Mouse (Mus musculus) gastrocnemius, postnatal 14 days (tissue): ENCODE measurements around the gene Tmtc4. TPM values are rescaled to one million over a fixed set of nuclear protein-coding genes. Genes with fewer than 3 reads are reported as not detected.
A peak's percentile ranks its signal among the peaks of the same experiment; 100 is the strongest.

Source experiments
- DNase-seq: peaks from one replicate; pipeline ENCODE4 v3.0.0; 2021; ENCODE audit warnings: mixed read lengths
- intact Hi-C: fragments of 180-260 bp; cut with DNase I; formaldehyde crosslinking; loops from one replicate; pipeline ENCODE4 v1.15.1; 2025; ENCODE audit warnings: low total_unique reads
- total RNA-seq, 2 experiments: library from RNA; stranded (reverse); gene quantifications; 2 replicates each; pipeline ENCODE4 v1.2.3; 2021

Tmtc4 gene
- total RNA-seq, 2 experiments from 2014 or later, result 5.7 to 6.7 TPM

DNA sequence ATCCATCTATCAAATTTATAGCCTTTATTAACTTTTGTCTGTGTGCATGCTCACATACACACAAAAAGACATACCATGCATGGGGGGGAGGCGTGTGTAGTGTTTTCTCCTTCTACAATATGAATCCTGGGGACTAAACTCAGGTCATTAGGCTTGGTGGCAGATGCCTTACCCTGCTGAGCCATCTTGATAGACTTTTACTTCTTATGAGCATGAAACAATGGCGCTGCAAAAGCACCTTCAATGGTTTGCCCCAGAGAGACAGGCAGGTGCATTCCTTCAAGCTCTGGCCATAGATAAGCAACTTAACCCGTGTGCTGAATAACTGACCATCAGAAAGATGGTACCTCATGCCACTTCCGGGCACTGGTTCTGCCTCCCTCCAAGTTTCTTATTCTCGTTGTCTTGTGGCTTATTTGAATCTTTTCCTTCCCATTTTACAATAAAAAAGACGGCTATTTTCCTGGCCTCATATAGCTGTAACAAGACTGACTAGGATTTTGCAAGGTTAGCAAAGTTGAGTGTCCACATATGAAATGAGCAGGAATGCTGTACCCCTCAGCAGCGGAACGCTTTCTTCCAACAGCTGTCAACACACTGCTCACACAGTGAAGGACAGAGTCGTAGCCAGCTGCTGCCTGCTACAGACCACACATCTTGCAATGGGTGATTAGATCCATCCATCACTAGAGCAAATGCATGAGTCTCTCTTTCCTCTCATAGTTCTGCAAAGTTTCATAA, 6.6 kb downstream of the Tmtc4 start:
- DNase-seq, result no peak
- intact Hi-C loops, result no loop called here

DNA sequence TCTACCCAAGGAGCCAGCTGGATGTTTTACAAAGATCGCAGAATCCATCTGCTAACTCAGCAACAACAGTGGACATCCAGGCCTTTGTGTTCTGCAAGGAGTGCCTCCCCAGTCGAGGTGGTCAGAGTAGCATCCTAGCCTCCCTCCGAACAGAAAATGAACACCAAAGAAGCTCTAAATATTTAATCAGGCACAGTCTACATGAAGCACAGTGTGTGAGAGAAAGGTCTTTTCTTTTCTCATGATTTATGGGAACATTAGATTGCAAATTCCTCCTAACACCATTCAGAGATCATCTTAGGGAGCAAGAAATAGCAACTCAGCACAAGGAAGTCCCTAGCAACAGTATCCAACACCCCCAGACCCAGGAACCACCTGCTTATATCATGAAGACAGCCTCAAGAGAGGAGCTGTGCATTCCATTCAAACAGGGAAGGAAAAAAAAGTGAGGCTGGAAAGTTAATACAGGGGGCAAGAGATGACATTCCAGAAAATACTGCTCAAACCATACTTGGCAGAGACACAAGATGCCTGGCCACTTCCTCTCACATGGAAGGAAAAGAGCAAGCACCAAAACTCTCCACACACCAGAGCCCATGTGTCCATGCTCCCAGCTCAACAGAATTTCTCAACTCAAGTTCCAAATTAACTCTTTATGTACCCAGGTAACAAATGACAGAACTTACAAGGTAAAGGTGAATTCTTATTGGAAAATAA, 8.8 kb downstream of the Tmtc4 start:
- intact Hi-C loops, result no loop called here
- no peak for DNase-seq

DNA sequence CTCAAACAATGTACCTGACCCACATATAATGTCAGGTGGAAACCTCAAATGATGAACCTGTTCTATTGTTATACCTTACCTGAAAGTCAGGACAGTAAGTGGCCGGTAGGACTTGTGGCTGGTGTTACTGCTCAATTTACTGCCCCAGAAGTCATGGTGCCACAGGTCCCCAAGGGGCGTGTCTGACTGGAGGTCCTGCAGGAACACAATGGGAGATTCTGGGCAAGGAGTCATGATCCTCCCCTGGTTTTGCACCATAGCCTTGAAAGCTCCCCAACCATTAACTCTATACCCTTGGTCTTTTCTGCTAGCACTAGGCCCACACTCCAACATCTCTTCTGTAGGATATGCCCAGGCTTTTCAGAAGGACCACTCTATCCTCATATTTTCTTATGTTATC, 10.7 kb downstream of the Tmtc4 start:
- intact Hi-C loops, result no loop called here
- DNase-seq, result no peak

DNA sequence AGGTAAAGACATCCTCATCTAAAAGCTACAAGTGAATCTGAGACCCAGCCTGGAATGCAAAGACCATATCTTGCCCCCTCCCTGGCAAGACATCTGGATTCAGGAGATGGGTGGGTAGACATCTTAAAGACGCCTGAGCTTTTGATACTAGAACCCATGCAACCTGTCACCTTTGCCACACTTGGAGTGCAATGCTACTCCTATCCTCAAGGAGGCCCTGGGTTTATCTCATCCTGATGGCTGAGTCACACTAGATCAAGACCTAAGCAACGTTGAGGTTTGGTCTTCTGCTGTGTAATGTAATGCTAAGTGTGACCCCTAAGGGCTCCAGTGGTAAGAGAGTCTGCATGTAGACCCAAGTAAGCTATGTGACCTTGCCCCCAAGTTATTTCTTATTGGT, 15.8 kb downstream of the Tmtc4 start:
- no peak for DNase-seq
- intact Hi-C loops, result no loop called here

DNA sequence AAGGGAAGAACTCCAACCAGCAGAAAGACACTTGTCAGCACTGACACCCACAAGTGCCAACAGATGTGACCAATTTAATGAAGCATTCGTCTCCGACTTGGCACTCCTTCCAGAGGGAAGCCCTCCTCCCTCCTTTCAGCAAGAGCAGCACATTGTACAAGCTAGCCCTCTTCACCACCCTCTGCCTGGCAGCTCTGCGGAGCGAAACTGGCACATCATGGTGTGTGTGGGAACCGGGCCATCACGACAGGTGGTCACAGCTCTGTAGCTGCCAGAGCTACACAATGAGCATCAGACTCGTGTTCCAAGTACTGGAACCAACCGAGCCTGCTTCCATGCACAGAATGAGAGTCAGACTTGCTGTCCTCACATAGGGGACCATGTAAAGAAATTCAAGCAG, 25.9 kb downstream of the Tmtc4 start:
- intact Hi-C loops, result loop anchor here (10.0 kb wide), 2 partner anchors 277 to 357 kb away; no protein-coding TSS in a partner anchor
- peak; percentile 59 for DNase-seq

DNA sequence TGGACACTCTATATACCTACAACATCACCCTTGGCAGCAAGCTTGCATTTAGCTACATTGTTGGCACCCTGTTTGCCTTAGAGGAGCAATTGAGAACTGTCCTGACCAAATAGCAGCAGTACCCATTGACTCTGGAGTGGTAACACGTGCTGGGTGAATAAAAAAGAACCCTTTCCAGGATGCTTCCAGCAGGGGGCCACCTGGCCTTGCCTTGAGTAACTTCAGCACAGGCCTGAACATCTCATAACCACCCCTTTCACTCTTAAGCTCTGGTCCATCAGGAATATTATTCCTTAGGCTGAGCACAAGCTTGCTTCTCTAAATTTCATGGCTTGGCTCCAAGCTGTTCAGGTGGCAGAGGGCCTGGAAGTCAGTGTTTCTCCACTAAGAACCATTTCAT, 30.5 kb downstream of the Tmtc4 start:
- peak; percentile 20 for DNase-seq
- intact Hi-C loops, result loop anchor here (10.0 kb wide), 2 partner anchors 281 to 361 kb away; no protein-coding TSS in a partner anchor

DNA sequence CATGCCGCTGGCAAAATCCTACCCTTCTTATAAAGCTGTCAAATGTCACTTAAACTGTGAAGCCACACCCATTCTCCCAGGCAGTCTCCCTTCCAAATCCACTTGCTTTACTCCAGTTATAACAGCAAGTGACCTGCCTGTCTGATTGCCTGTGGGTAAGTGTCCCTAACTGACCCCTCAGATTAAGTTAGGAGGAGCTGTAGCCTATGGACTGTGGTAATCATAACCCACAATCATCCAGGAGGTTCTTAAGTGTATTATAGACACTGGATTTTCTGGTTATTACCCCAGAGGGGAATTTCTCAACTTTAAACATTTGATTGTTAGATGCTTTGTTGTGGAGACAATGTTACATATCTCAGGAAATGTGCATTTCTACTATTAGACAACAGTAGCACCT, 31.3 kb downstream of the Tmtc4 start:
- no peak for DNase-seq
- intact Hi-C loops, result loop anchor here (10.0 kb wide), 2 partner anchors 282 to 362 kb away; no protein-coding TSS in a partner anchor

DNA sequence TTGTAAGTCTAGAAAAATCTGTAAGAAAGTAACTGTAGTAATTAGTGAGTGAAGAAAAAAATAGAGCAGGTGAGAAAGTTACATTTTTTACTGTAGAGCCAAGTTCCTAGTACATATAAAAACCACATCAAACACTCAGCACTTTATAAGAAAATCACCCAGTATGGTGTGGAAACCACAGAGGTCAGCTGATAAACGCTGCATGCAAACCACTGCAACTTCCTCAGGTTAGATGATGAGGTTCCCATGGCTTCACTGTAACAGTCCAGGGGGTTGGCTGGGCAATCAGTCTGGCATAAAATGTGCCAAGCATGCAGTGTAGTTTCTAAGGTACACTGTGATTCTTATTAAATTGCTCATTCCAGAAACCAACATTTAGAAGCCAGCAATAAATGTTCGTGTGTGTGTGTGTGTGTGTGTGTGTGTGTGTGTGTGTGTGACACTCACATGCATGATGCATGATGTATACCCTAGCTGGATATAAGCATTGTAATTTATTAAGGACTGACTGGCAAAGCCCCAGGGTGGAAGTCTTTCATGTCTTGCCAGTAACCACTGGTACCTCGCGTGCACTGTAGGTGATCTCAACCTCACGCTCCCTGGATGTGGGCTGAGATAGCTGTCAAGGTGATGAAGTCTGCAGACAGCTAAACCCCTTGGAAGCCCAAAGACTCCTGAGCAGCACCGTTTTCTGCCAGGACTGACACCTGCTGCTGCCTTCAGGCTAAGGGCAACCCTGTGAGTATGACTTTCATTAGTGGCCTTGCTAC, 32.0 kb downstream of the Tmtc4 start:
- DNase-seq, result no peak
- intact Hi-C loops, result loop anchor here (10.0 kb wide), 2 partner anchors 283 to 363 kb away; no protein-coding TSS in a partner anchor

DNA sequence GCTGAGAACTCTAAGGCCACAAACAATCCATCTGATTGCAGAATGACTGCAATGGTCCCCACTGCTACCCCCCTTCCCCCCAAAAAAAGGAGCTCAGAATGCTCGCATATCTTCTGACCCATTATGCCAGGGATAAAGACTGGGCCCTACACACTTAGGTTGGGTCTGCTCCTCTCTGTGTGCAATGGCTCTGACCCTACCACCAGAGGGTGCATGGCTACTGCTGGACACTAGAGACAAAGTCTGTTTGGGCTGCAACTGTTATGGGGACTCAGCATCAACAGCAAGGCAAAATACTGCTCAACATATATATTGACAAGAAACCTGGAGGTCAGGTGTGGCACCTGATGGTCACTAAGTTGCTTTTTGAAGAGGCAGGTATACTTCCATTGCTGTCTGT, 32.9 kb downstream of the Tmtc4 start:
- intact Hi-C loops, result loop anchor here (10.0 kb wide), 2 partner anchors 284 to 364 kb away; no protein-coding TSS in a partner anchor
- no peak for DNase-seq

DNA sequence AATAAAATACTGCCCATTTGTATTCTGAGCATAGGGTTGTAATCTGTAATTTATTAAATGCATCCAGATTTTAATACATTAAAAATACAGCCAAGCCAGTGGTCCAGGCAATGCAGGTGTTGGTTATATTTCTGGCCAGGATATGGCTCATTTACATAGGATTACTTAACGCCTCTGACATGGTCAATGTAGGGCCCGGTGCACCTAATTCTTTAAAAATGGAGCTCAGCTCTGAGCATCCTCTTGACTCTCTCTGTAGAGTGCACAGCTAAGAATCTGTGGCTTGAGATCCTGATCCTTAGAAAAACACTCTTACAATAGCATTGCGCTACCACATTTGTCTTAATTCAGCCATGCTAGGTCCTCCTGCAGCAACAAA, 40.4 kb downstream of the Tmtc4 start:
- no peak for DNase-seq
- intact Hi-C loops, result no loop called here

DNA sequence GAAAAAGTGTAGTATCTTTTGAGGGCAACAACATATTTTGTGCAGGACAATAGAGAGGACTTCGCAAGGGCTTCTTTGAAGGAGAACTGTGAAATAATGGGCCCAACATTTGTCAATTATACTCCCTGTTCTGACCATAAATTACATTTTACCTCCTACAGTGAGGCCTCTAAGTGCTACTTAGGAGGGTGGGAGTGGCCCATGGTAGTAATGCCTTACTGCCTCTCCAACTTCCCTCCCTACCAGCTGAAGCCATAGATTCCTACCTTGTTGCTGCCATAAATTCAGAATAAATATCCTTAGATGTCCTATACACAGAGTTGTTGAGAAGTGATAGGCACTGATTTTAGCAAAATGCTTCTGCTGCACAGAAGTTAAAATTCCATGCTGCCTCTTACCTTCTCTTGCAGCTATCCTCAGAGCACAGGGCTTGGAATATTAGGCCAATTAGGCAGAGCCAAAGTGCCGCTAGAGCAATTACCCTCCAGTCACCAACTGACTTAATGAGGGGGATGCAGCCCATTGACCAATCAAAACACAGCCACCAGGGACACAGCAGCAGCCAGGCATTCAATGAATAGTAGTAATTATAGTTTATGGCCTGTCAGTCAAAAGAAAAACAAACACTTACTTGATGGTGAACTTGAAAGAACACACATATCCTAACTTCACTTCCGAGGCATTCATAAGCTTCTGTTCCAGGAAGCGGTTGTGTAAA, 40.9 kb downstream of the Tmtc4 start:
- intact Hi-C loops, result no loop called here
- no peak for DNase-seq

DNA sequence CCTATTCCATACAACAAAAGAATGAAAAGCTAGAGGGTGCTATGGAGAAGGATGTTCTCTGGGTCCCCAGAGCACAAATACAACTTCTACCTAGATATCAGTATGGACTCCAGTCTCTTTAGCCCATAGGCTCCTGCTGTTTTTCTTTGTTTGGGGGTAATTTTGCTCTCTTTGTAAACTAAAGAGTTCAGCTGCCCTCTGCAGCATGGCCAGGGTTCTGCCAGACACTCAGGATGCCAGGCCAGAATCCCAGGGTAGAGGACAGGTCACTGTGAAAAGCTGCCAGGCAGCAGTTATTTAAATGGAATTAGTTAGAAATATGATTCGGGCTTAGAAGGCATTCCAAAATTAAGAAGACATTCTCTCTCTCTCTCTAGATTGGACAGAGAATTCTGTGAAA, 47.4 kb downstream of the Tmtc4 start:
- no peak for DNase-seq
- intact Hi-C loops, result no loop called here

DNA sequence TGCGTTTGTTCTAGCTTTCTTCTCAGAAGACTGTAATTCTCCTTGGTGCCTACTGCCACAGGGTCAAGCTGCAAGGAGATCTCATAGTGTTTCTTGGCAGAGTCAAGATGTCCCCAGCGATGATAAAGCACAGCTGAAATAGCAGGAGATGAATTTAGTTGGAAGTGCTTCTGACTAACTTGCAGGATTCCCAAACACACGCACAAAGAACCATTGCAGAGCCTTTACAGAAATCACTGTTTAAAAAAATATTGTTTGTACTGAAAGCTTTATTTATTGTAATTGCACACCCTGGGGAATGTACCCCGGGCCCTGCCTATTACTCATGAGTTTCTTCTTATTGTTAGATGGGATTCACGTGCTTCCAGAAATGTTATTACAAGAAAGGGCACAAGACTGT, 63.8 kb downstream of the Tmtc4 start:
- intact Hi-C loops, result no loop called here
- no peak for DNase-seq

DNA sequence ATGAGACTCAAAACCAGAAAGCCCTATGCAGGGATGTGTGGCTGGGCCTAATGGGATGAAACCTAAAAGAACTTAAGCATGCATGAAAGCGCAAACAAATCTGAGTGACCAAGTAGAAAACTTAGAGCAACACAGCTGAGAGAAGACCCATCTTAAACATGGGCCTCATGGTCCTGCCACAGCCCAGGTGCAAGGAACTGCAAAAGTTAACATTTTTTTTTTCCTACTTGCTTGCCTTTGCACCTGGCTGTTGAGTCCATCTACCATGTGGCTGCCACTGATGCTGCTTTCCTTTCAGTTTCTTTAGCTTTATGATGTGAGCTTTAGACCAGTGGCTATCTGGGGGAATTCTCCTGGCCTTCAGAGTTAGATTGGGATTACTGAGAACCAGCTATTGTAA, 66.2 kb downstream of the Tmtc4 start:
- intact Hi-C loops, result no loop called here
- DNase-seq, result no peak

DNA sequence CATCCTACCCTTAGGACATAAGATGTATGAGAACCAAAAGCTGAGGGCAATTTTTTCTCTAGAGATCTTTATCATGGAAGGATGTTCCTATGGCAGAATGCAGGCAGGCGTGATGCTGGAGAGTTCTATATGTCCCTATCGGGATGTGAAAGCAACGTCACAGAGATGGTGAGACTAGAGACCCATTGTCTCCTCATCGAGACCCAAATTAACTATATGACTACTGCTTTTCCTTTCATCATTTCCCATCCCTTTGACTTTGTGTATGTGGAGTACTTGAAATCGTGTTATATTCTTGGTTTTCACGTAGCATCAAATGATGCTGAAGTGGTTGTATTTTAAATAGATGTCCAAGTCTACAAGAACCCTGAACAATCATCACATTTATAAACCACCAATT, 70.2 kb downstream of the Tmtc4 start, which contains the start of gene Ggact:
Gene Ggact, minus strand, starts transcription at position 101 of the 400 bp plus-strand sequence.
- intact Hi-C loops, result no loop called here
- no peak for DNase-seq

DNA sequence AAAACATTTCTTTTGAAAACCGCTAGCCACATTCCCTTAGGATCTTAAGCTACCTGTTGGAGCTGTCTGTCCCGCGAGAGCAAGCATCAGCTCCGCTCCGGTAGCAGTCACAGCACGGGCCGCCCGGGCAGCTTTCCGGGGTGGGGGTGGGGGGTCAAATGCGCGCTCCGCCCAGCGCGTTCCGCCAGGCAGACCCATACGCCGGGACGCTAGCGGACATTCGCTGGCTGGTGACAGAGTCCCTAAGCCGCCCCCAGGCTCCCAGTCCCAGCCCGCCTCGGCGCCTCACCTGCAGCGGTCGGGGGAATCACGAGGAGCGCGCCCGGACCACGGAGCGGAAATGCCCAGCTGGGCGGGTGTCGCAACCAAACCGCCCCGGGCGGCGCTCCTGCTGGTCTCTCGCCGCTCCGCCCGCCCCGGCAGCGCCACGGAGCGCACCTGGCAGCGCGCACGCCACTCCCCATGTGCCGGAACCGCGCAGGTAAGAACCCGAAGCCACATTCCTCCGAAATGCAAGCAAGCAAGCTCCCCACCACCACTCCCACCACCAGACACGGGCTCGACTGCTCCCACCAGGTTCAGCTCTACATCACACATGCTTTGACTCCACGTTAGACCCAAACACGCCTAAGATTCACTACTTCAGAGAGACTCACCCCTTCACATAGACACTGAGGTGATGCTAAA, 70.9 kb downstream of the Tmtc4 start:
- DNase-seq, result peak; percentile 56
- intact Hi-C loops, result no loop called here

DNA sequence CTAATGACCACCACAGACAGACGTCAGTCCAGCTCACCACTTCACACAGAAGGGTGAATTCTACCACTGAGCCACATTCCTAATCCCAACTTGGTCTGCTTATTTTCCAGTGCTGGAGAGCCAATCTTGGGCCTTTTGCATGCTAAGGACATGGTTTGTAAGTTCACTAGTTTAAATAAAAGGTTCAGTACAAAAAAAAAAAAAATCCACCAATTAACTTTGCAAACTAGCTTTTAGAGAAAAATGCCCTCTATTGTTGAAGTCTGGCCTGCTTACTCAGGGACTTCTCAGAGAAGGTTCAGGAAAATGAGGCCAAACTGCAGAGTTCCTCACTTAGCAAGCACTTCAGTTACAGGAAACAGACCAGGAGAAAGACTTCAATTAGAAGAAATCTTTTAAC, 71.7 kb downstream of the Tmtc4 start:
- intact Hi-C loops, result no loop called here
- DNase-seq, result no peak

DNA sequence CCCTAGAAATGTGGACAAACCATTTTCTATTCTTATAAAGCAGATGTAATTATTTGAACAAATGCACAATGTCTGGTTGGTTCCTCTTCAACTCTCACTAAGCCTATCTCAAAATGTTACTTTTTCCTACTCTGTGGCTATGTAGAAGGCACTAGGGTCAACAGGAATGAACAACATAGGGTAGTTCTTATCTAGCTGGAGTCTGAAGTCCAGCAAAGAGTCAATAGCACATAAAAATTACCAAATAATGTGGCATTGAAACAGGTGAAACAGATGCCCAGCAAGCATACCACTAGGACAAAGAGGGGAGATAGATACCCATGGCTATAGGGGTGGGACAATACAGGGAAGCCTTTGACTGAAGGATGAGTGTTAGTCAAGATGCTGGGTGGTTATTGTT, 72.6 kb downstream of the Tmtc4 start:
- no peak for DNase-seq
- intact Hi-C loops, result no loop called here
